Mouse (Mus musculus) liver, embryonic 15.5 days (tissue): Measurements from ENCODE around the gene H2al2c. TPM values are rescaled to one million over a fixed set of nuclear protein-coding genes. Genes with fewer than 3 reads are reported as not detected.
"Not testable (repeated sequence)": the region's sequence is repeated elsewhere in the genome, so short reads cannot be mapped to it uniquely, and the experiment has no call there.

ENCODE experiments used
- ATAC-seq: fragments of 200-750 bp; cut with Nextera tagmentation; 2 replicates; pipeline ENCODE4 v1.8.0; 2017; ENCODE audit warnings: moderate number of reproducible peaks, mild to moderate bottlenecking, moderate library complexity; ENCODE audit not compliant: insufficient read depth
- H3K27ac ChIP-seq: fragments of 300-500 bp; sonication (generic); replicated peaks from 2 replicates; pipeline ENCODE4 v1.5.1; 2015; ENCODE audit warnings: mild to moderate bottlenecking, inconsistent platforms
- H3K27me3 ChIP-seq: fragments of 300-500 bp; sonication (generic); 2 replicates; pipeline ENCODE4 v1.6.1; 2015; ENCODE audit warnings: mild to moderate bottlenecking, inconsistent platforms
- H3K36me3 ChIP-seq: fragments of 300-500 bp; sonication (generic); replicated peaks from 2 replicates; pipeline ENCODE4 v1.6.1; 2015; ENCODE audit warnings: moderate library complexity, mild to moderate bottlenecking, inconsistent platforms
- H3K4me1 ChIP-seq: fragments of 300-500 bp; sonication (generic); replicated peaks from 2 replicates; pipeline ENCODE4 v1.6.1; 2015; ENCODE audit warnings: inconsistent platforms
- H3K4me2 ChIP-seq: fragments of 300-500 bp; sonication (generic); 2 replicates; pipeline ENCODE4 v1.6.1; 2015; ENCODE audit warnings: moderate library complexity, mild to moderate bottlenecking, inconsistent platforms
- H3K4me3 ChIP-seq: fragments of 300-500 bp; sonication (generic); replicated peaks from 2 replicates; pipeline ENCODE4 v1.5.1; 2015; ENCODE audit warnings: mild to moderate bottlenecking, inconsistent platforms
- H3K9ac ChIP-seq: fragments of 300-500 bp; sonication (generic); 2 replicates; pipeline ENCODE4 v1.6.1; 2015; ENCODE audit warnings: moderate library complexity, mild to moderate bottlenecking, inconsistent platforms
- H3K9me3 ChIP-seq: fragments of 300-500 bp; sonication (generic); replicated peaks from 2 replicates; pipeline ENCODE4 v1.6.1; 2016; ENCODE audit warnings: inconsistent platforms
- WGBS: fragments of 180-500 bp; shearing (Covaris S2); methylation state at CpG from one replicate; pipeline ENCODE4 v1.1.7; 2015; ENCODE audit warnings: mixed read lengths; ENCODE audit not compliant: insufficient replicate concordance; 5-methylcytosine and 5-hydroxymethylcytosine counted together
- polyA plus RNA-seq: library from polyadenylated mRNA; unstranded; fragments of >200 nt; fragmentation: Nextera tagmentation; extraction: Ambion mirVana; gene quantifications from 2 replicates; pipeline ENCODE4 v1.2.1, GENCODE M21; 2015

Gene H2al2c
- polyA plus RNA-seq, result not detected in 2 replicates

- H3K27ac ChIP-seq, ATAC-seq, H3K4me1 ChIP-seq, H3K4me2 ChIP-seq, H3K9ac ChIP-seq, H3K9me3 ChIP-seq, H3K27me3 ChIP-seq, H3K36me3 ChIP-seq, H3K4me3 ChIP-seq: not testable (repeated sequence)
- no CpG with 5 or more reads among the region's 4 CpGs for WGBS
Observed at GRCm38 (mm10) chrY:2598799-2599198, at the start of gene H2al2c. Gene H2al2c, plus strand, starts transcription at chrY:2599099.

Other genes with a start within 250 kb of the H2al2c start
- gene Sry, start 64.6 kb downstream of the H2al2c start, polyA plus RNA-seq, result not detected in 2 replicates
- not detected in 2 replicates for gene H2al2b, start 121.6 kb downstream of the H2al2c start, polyA plus RNA-seq
- not detected in 2 replicates for gene Gm4064, start 197.1 kb downstream of the H2al2c start, polyA plus RNA-seq
- not detected in 2 replicates for gene Rbmy, start 231.6 kb downstream of the H2al2c start, polyA plus RNA-seq
- gene Gm10256, start 231.6 kb downstream of the H2al2c start, polyA plus RNA-seq, result not detected in 2 replicates